Mouse (Mus musculus): ENCODE measurements around the gene Cobl.

Gene Cobl

GRCm38 (mm10) chr11:12376628-12377027 is 88.1 kb downstream of the Cobl start:
- no peak for DNase-seq

- peak; percentile 4 for DNase-seq
Observed at GRCm38 (mm10) chr11:12373106-12374098, 91.4 kb downstream of the Cobl start.

- DNase-seq = no peak
Observed at GRCm38 (mm10) chr11:12370957-12371356, 93.8 kb downstream of the Cobl start.

- DNase-seq = no peak
Observed at GRCm38 (mm10) chr11:12367426-12368178, 97.2 kb downstream of the Cobl start.

GRCm38 (mm10) chr11:12359336-12360000 is 105.3 kb downstream of the Cobl start:
- no peak for DNase-seq

- no peak for DNase-seq
Observed at GRCm38 (mm10) chr11:12358602-12359001, 106.2 kb downstream of the Cobl start.

GRCm38 (mm10) chr11:12355681-12356080 is 109.1 kb downstream of the Cobl start:
- no peak for DNase-seq

- DNase-seq = no peak
Observed at GRCm38 (mm10) chr11:12350986-12351546, 113.7 kb downstream of the Cobl start.

GRCm38 (mm10) chr11:12350086-12350485 is 114.7 kb downstream of the Cobl start:
- DNase-seq = no peak

GRCm38 (mm10) chr11:12346486-12346885 is 118.3 kb downstream of the Cobl start:
- no peak for DNase-seq

- DNase-seq = no peak
Observed at GRCm38 (mm10) chr11:12343686-12344085, 121.1 kb downstream of the Cobl start.

- DNase-seq = no peak
Observed at GRCm38 (mm10) chr11:12340697-12341096, 124.1 kb downstream of the Cobl start.

- DNase-seq = no peak
Observed at GRCm38 (mm10) chr11:12336145-12336544, 128.6 kb downstream of the Cobl start.

- DNase-seq = no peak
Observed at GRCm38 (mm10) chr11:12331997-12332396, 132.8 kb downstream of the Cobl start.

- DNase-seq = no peak
Observed at GRCm38 (mm10) chr11:12321445-12321844, 143.3 kb downstream of the Cobl start.

GRCm38 (mm10) chr11:12319318-12319717 is 145.4 kb downstream of the Cobl start:
- DNase-seq = no peak

GRCm38 (mm10) chr11:12315670-12316069 is 149.1 kb downstream of the Cobl start:
- no peak for DNase-seq

GRCm38 (mm10) chr11:12314278-12315043 is 150.3 kb downstream of the Cobl start:
- DNase-seq = no peak

GRCm38 (mm10) chr11:12311419-12311818 is 153.3 kb downstream of the Cobl start:
- DNase-seq = no peak

- DNase-seq = no peak
Observed at GRCm38 (mm10) chr11:12309423-12310023, 155.2 kb downstream of the Cobl start.

- DNase-seq = no peak
Observed at GRCm38 (mm10) chr11:12304879-12305278, 159.9 kb downstream of the Cobl start.

Data from thymus, postnatal 25 days (tissue).